Mouse (Mus musculus) embryo, embryonic 9.5 days (tissue): ENCODE results near the gene Mxi1.

ENCODE experiments used
- DNase-seq: peaks from one replicate; pipeline ENCODE4 v3.0.0-alpha.2; 2017; ENCODE audit errors: extremely low spot score

Gene Mxi1

GRCm38 (mm10) chr19:53322438-53323048 is 12.2 kb downstream of the Mxi1 start:
- DNase-seq, result no peak

DNA sequence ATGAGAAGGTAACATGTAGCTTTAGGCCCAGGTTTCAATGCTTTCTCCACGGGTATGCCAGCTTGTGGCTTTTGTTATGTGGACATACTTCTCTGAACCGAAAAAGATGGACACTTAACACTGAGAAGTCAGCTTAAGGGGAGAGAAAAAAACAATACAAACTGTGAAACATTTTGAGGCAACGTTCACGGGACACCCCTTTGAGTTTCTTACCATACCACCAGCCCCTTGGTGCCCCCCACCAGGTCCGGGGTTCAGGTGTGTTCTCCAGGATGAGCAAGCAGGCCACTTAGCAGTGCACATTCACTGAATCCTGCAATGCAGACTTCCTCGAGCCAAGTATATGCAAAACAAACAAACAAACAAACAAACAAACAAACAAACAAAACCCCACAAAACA is 14.5 kb downstream of the Mxi1 start:
- no peak for DNase-seq

DNA sequence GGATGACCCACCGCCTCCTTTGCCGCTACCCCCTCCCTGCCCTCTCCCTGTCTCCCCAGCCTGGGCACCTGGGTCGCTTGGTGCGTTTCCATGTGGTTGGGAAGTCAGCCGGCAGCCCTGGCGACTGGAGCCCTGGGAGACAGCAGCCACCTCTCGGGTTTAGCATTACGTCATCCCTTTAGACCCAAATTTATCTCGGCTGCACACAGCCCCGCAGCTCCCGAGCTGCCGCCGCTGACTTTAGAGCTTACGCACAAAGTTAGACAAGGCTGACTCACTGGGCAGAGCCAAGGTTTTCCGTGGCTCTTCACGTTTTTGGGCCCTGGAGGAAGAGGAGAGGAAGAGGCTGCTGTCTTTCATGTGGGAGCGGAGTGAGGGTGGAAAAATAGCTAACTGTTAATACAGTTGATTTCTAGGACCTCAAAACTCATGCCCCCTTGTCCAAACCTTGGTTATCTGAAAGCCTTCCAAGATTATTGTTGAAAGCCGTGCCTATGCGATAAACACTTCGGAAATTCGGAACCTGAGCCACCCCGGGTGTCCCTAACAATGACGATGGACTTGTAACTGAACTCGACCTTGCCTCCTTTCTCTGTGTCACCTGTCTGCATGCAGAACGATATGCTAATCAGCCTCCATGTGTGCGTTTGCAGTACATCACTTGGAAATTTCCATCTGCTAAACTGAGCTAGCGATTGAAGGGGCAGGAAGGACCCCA is 15.4 kb downstream of the Mxi1 start:
- peak; percentile 52 for DNase-seq

DNA sequence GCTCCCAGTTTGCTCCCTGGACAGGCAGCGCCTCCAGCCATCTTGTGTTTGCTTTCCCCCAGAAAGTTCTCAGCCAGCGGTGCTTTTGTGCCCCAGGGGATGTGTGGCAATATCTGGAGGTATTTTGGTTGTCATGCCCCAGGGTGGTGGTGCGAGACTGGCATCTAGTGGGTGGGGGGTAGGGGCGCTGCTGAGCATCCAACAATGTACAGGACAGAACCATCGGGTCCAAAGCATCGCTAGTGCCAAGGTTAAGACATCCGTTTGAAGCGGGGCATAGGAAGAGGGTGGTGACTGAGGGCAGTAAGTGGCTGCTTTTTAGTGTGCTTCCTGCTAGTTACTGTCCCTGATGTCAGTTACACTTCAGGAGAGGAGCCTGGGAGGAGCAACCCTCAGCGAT is 17.8 kb downstream of the Mxi1 start:
- DNase-seq, result no peak

DNA sequence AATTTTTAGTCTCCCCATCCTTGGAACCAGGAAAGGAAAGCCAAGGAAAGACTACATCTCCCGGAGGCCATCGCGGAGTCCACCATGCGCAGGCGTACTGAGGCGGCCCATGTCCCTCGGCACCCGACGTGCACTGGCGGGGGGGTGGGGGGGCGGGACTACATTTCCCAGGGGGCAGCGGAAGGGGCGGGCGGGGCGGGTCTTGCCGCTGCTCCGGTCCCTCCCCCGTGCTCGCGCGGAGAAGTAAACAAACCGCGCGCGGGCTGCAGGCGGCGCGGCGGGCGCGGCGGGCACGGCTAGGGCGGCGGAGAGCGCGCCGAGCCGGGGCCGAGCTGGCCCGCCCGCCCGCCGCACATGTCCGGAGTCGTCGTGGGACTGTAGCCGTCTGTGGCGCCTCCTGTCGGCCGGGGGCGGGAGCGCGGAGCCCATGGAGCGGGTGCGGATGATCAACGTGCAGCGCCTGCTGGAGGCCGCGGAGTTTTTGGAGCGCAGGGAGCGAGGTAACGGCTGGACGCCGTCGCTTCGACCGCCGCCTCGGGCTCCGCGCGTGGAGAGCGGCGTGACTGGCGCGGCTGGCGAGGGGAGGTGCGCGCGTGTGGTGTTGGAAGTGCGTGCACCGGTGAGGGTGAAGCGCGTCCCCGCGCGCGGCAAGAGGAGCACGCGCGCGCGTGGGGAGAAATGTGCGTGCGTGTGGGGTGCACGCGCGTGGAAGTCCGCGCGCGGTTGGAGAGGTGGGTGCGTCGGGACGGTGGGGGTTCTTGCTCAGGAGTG is 19.1 kb downstream of the Mxi1 start:
- peak; percentile 94 for DNase-seq

GRCm38 (mm10) chr19:53329992-53330381 is 19.7 kb downstream of the Mxi1 start:
- DNase-seq, result peak; percentile 86

DNA sequence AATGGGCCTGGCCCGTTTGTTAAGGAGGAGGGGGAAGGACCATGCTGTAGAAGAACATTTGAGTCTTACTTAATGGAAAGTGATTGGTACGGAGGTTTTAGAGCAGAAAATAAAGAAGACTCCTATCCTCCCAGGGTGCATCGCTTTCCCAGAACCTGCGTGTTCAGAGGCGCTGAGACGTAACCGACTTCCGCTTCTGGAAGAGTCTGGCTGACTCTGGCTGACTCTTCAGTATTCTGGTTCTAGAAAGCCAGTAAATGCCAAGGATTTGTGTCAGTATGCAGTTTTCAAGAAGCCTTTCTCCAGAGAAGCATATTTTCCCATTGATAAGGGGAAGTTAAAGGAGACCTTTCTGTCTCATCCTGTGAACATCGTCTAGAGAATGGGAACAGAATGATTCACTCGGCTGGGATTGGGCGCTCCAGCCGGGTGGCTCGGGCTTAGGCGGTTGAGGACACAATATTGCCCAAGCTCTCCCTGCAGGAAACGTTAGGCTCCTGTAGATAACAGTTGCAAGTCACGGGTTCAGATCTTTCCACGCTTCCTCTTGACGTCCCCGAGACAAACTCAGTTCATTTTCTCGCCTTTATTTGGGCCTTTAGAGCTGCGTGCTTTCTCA is 21.7 kb downstream of the Mxi1 start:
- DNase-seq, result no peak

- no peak for DNase-seq
Observed at GRCm38 (mm10) chr19:53333730-53334129, 23.4 kb downstream of the Mxi1 start.

DNA sequence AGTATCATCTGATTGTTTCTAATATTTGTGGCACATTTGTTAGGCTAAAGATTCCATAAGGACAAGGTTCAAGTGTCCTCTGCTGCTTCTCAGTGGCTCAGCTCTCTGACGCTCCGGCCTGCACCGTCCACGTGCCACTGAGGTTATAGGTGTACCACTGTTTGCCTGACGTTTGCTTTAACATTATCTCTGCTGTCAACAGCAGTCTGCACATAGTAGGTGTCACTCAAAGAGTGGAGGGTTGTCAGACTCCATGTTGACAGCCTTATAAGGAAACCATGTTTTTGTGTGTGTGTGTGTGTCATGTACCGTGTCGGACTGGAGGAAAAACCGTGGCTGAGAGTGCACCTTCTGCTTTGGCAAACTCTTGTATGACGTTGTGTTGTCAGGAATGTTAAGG is 24.9 kb downstream of the Mxi1 start:
- no peak for DNase-seq

DNA sequence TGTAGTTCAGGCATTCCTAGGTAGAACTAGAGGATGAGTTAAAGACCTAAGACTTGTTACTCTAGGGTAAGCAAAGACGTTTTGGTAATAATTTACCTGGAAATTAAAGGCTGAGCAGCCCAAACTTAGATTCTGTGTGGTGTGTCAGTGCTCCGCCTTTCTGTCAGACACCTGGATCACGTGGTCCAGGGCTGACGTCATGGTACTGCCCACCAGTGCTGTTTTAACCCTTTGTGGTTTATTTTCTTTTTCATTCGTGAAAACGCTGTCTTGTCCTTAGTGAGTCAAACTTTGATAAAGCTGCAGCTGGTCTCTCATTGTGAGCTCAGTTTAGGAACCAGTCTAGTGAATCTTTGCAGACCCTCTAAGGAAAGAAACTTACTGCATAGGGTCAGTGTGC is 30.1 kb downstream of the Mxi1 start:
- DNase-seq, result no peak

DNA sequence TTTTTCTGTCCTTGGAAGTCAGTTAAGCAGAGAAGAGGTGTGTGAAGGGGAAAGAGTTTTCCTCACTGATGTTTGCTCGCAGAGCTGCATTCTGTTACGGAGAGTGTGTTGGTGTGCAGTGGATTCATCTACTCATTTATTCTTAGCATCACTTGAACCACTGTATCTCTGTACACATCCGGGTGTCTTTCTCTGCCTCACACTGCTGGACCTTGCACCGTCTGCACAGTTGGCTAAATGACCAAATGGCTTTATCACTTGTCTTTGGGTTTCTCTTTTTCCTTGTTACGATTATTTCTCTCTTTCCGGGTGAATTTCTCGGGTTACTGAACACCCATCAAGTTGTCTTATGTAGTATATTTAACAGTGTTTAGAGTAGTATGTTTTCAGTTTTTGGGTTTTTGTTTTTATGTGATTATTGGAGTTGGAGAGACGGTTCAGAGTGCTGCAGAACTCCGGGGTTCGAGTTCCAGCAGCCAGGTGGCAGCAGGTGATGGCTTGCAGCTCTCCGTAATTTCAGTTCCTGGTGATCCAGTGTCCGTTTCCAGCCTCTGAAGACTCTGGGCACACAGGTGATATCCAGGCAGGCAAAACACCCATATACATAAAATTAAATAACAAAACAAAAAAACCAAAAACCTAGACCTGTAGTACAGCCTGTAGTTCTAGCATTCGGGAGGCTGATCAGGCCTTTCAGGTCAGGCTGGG is 33.0 kb downstream of the Mxi1 start:
- DNase-seq, result no peak

DNA sequence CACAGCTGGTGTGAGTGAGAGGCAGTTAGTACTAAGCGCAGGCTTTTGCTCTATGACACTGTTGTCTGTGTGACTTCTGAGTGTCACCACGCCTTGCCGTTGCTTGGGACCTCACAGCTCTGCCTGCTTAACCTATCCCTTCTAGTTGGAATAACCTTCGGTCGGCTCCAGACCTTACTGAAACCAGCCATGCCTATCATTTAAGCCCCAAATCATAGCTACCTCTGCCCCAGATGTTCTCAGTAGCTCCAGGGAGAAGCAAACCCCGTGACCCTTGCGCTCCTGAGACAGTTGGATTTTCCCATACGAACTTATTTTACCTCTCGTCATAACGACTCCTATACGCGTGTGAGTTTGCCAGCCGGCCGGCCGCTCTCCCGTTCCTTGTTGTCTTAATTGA is 33.7 kb downstream of the Mxi1 start:
- no peak for DNase-seq

GRCm38 (mm10) chr19:53345766-53346165 is 35.4 kb downstream of the Mxi1 start:
- DNase-seq, result no peak

DNA sequence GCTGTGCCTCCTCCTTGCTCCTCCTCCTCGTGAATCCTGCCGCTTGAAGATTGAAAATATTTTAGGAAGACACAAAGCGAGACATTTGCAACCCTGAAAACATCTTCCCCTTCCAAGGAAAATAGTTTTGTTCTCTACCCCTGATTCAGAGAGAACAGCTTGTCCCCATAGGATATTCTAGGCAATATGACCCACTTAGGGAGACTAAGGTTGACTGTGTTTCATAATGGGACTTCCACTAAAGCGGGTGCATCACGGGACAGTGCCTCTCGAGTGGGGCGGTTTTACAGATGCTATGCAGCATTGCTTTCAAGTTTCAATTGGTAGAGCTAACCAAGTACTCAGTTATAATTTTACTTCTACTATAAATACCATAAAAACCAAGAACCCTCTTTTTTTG is 43.5 kb downstream of the Mxi1 start:
- no peak for DNase-seq

GRCm38 (mm10) chr19:53354271-53355000 is 44.1 kb downstream of the Mxi1 start:
- DNase-seq, result no peak

DNA sequence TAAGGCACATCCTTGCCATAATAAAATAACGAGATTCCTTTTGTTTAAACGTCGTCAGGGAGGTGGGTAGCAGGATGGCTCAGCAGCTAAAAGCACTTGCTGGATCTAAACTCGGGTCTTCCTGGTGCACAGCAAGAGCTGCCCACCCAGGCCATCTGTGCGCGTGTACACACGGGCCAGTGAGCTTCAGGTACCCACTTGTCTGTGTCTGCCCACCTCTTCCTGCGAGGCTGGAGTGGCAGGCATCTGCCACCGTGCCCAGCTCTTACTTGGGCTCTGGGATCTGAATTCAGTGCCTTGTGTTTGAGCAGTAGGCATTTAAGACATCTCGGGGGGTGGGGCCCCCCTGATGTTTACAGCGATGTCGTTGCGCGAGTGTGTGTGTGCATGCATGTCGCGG is 44.7 kb downstream of the Mxi1 start:
- no peak for DNase-seq

DNA sequence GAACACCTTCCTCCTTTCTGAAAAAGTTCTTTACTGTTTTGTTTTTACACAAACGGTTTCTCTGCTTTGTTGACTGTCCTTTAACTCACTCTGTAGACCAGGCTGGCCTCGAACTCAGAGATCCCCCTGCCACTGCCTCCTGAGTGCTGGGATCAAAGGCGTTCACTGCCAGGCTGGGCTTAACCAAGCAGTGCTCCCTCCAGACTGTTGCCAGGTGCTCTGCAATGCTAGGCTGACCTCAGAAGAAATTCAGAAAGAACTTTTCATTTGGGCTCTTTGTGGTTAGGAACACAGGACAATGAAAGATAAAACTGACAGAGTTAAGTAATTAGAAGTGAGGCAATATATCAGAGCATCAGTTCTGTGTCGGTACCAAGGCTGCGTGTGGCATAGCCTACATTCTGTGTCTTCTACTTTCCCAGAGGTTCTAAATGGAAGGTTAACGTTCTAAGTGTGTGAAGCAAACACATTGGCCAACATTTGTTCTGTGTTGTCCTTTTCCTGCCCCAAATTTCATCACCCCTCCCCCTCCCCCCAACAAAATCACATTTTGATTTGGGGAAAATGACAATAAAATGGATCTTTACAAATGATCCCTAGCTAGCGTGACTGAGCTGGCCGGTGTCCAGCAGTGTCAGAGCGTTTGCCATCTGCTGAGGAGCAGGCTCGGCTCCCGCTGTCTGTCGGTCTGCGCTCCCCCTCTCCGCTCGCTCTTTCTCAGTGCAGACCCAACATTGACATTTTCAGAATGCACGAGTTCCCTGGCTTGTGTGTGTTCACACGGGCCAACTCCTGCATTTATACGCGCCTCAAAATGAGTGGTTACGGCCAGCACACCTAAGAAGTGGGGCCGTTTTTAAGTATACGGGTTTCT is 49.1 kb downstream of the Mxi1 start:
- DNase-seq, result no peak

DNA sequence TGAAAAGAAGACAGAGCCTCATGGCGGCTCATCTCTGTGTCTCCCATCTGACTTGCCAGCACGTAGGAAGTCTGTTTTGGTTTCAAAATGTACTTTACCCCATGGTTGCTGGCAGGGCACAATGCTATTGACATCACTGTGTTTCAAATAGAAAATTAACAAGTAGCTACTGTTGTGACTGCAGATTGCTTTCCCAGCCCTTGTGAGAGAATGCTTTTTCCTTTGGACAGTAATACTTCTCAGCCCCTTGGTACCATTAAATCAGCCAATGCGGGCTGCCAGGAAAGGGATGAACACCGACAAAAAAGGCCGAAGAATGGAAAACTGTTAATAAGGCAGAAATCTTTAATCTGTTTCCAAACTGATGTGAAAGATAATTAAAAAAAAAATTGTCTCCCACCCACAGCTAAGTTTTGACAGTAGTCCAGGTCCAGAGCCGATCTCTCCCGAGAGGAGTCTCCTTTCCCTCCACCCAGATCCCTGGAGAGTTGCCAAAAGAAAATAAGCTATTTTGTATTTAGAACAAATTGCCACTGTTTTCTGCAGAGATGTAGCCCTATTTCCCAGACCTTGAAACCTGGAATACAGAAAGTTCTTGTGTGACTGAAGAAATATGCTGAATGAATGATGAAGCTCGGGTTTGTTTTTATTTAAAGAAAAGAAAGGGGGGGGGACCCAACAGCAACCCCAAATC is 50.1 kb downstream of the Mxi1 start:
- no peak for DNase-seq

- no peak for DNase-seq
Observed at GRCm38 (mm10) chr19:53362967-53363366, 52.6 kb downstream of the Mxi1 start.

GRCm38 (mm10) chr19:53364551-53364950 is 54.2 kb downstream of the Mxi1 start:
- DNase-seq, result no peak
